Mouse (Mus musculus): ENCODE results near the gene Relch.

GRCm38 (mm10) chr1:105776426-105776825, 112.8 kb downstream of the Relch start:
- TF ChIP-seq CTCF (IDR thresholded peaks at IDR 0.05; ENCODE audit: control insufficient read depth, insufficient read depth, insufficient read length) (no peak), CEBPB (IDR thresholded peaks at IDR 0.05; ENCODE audit: low read depth) (no peak), MAX (IDR thresholded peaks at IDR 0.05) (no peak), FOSL1 (IDR thresholded peaks at IDR 0.05; ENCODE audit: insufficient read depth, low read length, poor library complexity, severe bottlenecking) (no peak), MYOD1 (IDR thresholded peaks at IDR 0.05; ENCODE audit: control insufficient read depth, insufficient read length, low read depth) (no peak), USF1 (IDR thresholded peaks at IDR 0.05; ENCODE audit: low read depth) (no peak), MYOG (IDR thresholded peaks at IDR 0.05; ENCODE audit: control insufficient read depth, extremely low read depth, insufficient read length) (no peak)
